Mouse (Mus musculus): Measurements from ENCODE around the gene Pnpla3. TPM values are rescaled to one million over a fixed set of nuclear protein-coding genes. Genes with fewer than 3 reads are reported as not detected.

The Pnpla3 gene
- polyA plus RNA-seq, 1 experiment from 2014 or later: 3.1 TPM

- 31% methylated on average over 6 of the region's 6 CpGs for WGBS
- H3K4me2 ChIP-seq: no peak overlapping the region
- ATAC-seq: no peak
Measured at GRCm38 (mm10) chr15:84223423-84223822, 55.8 kb downstream of the Pnpla3 start.

GRCm38 (mm10) chr15:84224779-84225178, 57.1 kb downstream of the Pnpla3 start:
- Histone ChIP-seq H3K36me3 (ENCODE audit: poor library complexity, severe bottlenecking) (no peaks in the 10 kb centered on the region), H3K4me1 (peaks cover 37% of the 10 kb centered on the region), H3K4me3 (no peak overlapping the region), H3K27me3 (peaks cover 3% of the 10 kb centered on the region; the same call in 1 of the 2 replicates), H3K9ac (no peak overlapping the region), H3K9me3 (replicated peaks) (no peaks in the 10 kb centered on the region), H3K4me2 (no peak overlapping the region), H3K27ac (peak overlapping the region; percentile 32; the same call in 1 of the 2 replicates)
- 48% methylated on average over 10 of the region's 10 CpGs for WGBS
- no peak for ATAC-seq

More at GRCm38 (mm10) chr15:84223423-84223822, 55.8 kb downstream of the Pnpla3 start:
- no peaks in the 10 kb centered on the region for H3K36me3 ChIP-seq (ENCODE audit: poor library complexity, severe bottlenecking)
- H3K9me3 ChIP-seq (replicated peaks): no peaks in the 10 kb centered on the region
- no peaks in the 10 kb centered on the region for H3K27me3 ChIP-seq
- H3K27ac ChIP-seq: no peak overlapping the region
- H3K9ac ChIP-seq: no peak overlapping the region
- H3K4me3 ChIP-seq: no peak overlapping the region
- peaks cover 48% of the 10 kb centered on the region for H3K4me1 ChIP-seq

GRCm38 (mm10) chr15:84226918-84227317, 59.3 kb downstream of the Pnpla3 start:
- peaks cover 52% of the 10 kb centered on the region for H3K4me1 ChIP-seq

GRCm38 (mm10) chr15:84230661-84231060, 63.0 kb downstream of the Pnpla3 start:
- no peaks in the 10 kb centered on the region for H3K36me3 ChIP-seq (ENCODE audit: poor library complexity, severe bottlenecking)
- H3K4me2 ChIP-seq: peak overlapping the region; percentile 78
- ATAC-seq: no peak
- no peak overlapping the region for H3K4me3 ChIP-seq
- no peak overlapping the region for H3K9ac ChIP-seq
- H3K9me3 ChIP-seq (replicated peaks): no peaks in the 10 kb centered on the region
- H3K27me3 ChIP-seq: peaks cover 20% of the 10 kb centered on the region
- H3K4me1 ChIP-seq: peaks cover 47% of the 10 kb centered on the region
- WGBS: 10% methylated on average over 5 of the region's 5 CpGs
- H3K27ac ChIP-seq: peak overlapping the region; percentile 81

More at GRCm38 (mm10) chr15:84226918-84227317, 59.3 kb downstream of the Pnpla3 start:
- 53% methylated on average over 15 of the region's 15 CpGs for whole genome bisulfite sequencing
- ATAC-seq: peak; percentile 78
- H3K36me3 ChIP-seq (ENCODE audit: poor library complexity, severe bottlenecking): no peaks in the 10 kb centered on the region
- peak overlapping the region; percentile 68 for H3K27ac ChIP-seq
- H3K9me3 ChIP-seq (replicated peaks): no peaks in the 10 kb centered on the region
- H3K27me3 ChIP-seq: peaks cover 11% of the 10 kb centered on the region; the same call in 1 of the 2 replicates
- H3K9ac ChIP-seq: no peak overlapping the region; the same call in 1 of the 2 replicates
- H3K4me2 ChIP-seq: peak overlapping the region; percentile 22; the same call in 1 of the 2 replicates
- H3K4me3 ChIP-seq: no peak overlapping the region

GRCm38 (mm10) chr15:84231113-84231712, 63.6 kb downstream of the Pnpla3 start:
- Histone ChIP-seq H3K9me3 (replicated peaks) (no peaks in the 10 kb centered on the region), H3K9ac (peak overlapping the region; percentile 71), H3K4me2 (peak overlapping the region; percentile 78), H3K27me3 (peaks cover 21% of the 10 kb centered on the region), H3K4me3 (peak overlapping the region; percentile 41), H3K36me3 (ENCODE audit: poor library complexity, severe bottlenecking) (no peaks in the 10 kb centered on the region), H3K4me1 (peaks cover 45% of the 10 kb centered on the region), H3K27ac (peak overlapping the region; percentile 81)
- ATAC-seq: peak; percentile 60; the same call in 1 of the 2 replicates
- WGBS: 3% methylated on average over 16 of the region's 16 CpGs

GRCm38 (mm10) chr15:84231721-84232561, 64.3 kb downstream of the Pnpla3 start, which contains the start of gene Parvb:
Gene Parvb, plus strand, starts transcription at chr15:84232043.
- Histone ChIP-seq H3K9ac (peak within 1 kb of the TSS; percentile 71), H3K9me3 (replicated peaks) (no peaks in the 10 kb centered on the region), H3K36me3 (ENCODE audit: poor library complexity, severe bottlenecking) (no peaks in the 10 kb centered on the region), H3K27me3 (peaks cover 24% of the 10 kb centered on the region), H3K4me3 (peak within 1 kb of the TSS; percentile 41), H3K4me2 (peak within 1 kb of the TSS; percentile 78), H3K4me1 (peaks cover 38% of the 10 kb centered on the region), H3K27ac (peak within 1 kb of the TSS; percentile 81)
- ATAC-seq: peak; percentile 41
- WGBS: 1% methylated on average over 51 of the region's 53 CpGs

- Histone ChIP-seq H3K27me3 (peaks cover 29% of the 10 kb centered on the region), H3K4me2 (peak overlapping the region; percentile 78), H3K9me3 (replicated peaks) (no peaks in the 10 kb centered on the region), H3K4me3 (no peak overlapping the region), H3K9ac (peak overlapping the region; percentile 71; the same call in 1 of the 2 replicates), H3K27ac (no peak overlapping the region), H3K36me3 (ENCODE audit: poor library complexity, severe bottlenecking) (no peaks in the 10 kb centered on the region), H3K4me1 (peaks cover 31% of the 10 kb centered on the region)
- no peak for ATAC-seq
- 6% methylated on average over 8 of the region's 8 CpGs for WGBS
Measured at GRCm38 (mm10) chr15:84232609-84233008, 65.0 kb downstream of the Pnpla3 start.

- Histone ChIP-seq H3K27me3 (peaks cover 31% of the 10 kb centered on the region), H3K4me2 (no peak overlapping the region), H3K4me3 (no peak overlapping the region), H3K9ac (no peak overlapping the region), H3K27ac (no peak overlapping the region), H3K9me3 (replicated peaks) (no peaks in the 10 kb centered on the region), H3K36me3 (ENCODE audit: poor library complexity, severe bottlenecking) (no peaks in the 10 kb centered on the region), H3K4me1 (peaks cover 41% of the 10 kb centered on the region)
- no peak for ATAC-seq
- 79% methylated on average over 7 of the region's 7 CpGs for WGBS
Measured at GRCm38 (mm10) chr15:84234794-84235581, 67.4 kb downstream of the Pnpla3 start.

- no peak overlapping the region for H3K4me2 ChIP-seq
- peaks cover 28% of the 10 kb centered on the region for H3K27me3 ChIP-seq
- no peak overlapping the region for H3K9ac ChIP-seq
- ATAC-seq: no peak
- H3K36me3 ChIP-seq (ENCODE audit: poor library complexity, severe bottlenecking): no peaks in the 10 kb centered on the region
- no peak overlapping the region for H3K4me3 ChIP-seq
- no peaks in the 10 kb centered on the region for H3K9me3 ChIP-seq (replicated peaks)
- 84% methylated on average over 6 of the region's 7 CpGs for WGBS
- peaks cover 39% of the 10 kb centered on the region for H3K4me1 ChIP-seq
- no peak overlapping the region for H3K27ac ChIP-seq
Measured at GRCm38 (mm10) chr15:84235646-84236045, 68.0 kb downstream of the Pnpla3 start.

Data from forebrain, embryonic 13.5 days (tissue).